Mouse (Mus musculus): ENCODE measurements around the gene Vmn1r93.
"Not testable (repeated sequence)": the region's sequence is repeated elsewhere in the genome, so short reads cannot be mapped to it uniquely, and the experiment has no call there.

Vmn1r93 gene

DNA sequence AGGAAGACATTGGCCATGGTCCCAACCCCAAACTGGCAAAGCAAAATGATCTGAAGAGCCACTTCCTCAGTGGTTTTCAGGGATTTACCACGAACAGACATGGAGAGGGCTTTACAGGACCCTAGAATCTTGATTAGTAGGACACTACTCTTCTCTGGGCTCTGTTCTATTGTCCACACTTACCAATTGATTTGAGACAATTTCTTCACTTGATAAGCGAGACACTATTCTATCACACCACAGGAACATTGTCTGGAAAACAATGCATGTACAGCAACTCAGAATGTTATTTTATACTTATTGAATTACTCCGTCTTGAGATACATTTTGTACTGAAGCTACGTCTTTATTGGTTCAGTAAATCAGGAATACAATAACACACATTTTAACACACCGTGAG, at the start of gene Vmn1r93:
Gene Vmn1r93, minus strand, starts transcription at position 101 of the 400 bp plus-strand sequence.
- not testable (repeated sequence) for DNase-seq (ENCODE audit: low read depth, low spot score)

DNA sequence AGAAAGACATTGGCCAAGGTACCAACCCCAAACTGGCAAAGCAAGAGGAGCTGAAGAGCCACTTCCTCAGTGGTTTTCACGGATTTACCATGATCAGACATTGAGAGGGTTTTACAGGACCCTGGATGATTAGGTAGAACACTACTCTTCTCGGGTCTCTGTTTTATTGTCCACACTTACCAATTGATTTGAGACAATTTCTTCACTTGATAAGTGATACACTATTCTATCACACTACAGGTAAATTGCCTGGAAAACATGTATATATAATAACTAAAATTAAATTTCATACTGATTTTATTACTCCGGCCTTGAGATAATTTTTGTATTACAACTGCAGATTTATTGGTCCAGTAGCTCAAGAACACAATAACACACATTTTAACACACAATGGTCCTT, 29.4 kb upstream of the Vmn1r93 start, which contains the start of gene Vmn1r94:
Gene Vmn1r94, minus strand, starts transcription at position 101 of the 400 bp plus-strand sequence.
- not testable (repeated sequence) for DNase-seq (ENCODE audit: low read depth, low spot score)

- DNase-seq (ENCODE audit: low read depth, low spot score), result not testable (repeated sequence)
Observed at GRCm38 (mm10) chr7:20122479-20122878, 16.4 kb downstream of the Vmn1r93 start, which contains the start of gene Gm16442. TSS of gene Gm16442 (minus strand) at chr7:20122579.

DNA sequence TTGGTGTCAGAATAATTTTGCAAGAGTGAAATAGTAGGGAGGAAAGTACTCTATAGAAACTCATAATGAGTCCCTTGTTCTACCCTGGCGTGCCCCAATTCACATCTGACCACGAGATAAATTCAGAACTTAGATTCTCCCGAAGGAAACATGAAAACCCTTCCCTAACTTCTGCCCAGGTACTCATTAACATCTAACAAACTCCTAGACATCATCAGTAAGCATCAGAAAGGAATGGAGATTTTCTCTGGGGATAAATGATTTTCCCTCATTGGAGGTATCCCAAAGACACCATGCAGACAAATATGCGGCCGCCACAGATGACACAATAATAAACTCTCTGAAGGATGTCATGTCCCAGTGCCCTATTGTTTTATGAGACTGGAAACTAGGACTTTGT, 39.5 kb downstream of the Vmn1r93 start, which contains the start of gene Vmn1r91:
Gene Vmn1r91, plus strand, starts transcription at position 301 of the 400 bp plus-strand sequence.
- not testable (repeated sequence) for DNase-seq (ENCODE audit: low read depth, low spot score)

All from skeletal muscle tissue, adult 2 months (tissue).